Mouse (Mus musculus) ES-CJ7 (cell line): ENCODE measurements around the gene Lrrc17.
"Not testable (repeated sequence)": the region's sequence is repeated elsewhere in the genome, so short reads cannot be mapped to it uniquely, and the experiment has no call there.

Experiments used
- DNase-seq: peaks from one replicate; pipeline ENCODE4 v3.0.0; 2011; ENCODE audit warnings: low read depth, low spot score

The Lrrc17 gene

DNA sequence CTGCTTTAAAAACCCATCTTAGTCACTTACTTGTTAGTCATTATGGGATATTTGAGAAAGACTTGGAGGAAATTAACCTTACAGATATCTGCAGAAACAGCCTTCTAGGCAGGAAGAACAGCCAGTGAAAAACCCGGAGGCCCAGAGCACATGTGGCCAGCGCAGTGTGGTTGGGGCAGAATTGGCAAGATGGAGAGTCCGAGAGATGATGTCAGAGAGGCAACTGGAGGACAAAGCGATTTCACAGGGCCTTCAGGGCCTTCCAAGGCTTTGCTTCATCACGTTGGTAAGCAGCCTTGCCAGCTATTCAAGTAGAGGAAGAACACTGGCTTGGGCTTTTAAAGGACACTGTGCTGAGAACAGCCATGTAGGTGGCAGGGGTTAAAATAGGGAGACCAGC is 10.4 kb upstream of the Lrrc17 start:
- DNase-seq: no peak

DNA sequence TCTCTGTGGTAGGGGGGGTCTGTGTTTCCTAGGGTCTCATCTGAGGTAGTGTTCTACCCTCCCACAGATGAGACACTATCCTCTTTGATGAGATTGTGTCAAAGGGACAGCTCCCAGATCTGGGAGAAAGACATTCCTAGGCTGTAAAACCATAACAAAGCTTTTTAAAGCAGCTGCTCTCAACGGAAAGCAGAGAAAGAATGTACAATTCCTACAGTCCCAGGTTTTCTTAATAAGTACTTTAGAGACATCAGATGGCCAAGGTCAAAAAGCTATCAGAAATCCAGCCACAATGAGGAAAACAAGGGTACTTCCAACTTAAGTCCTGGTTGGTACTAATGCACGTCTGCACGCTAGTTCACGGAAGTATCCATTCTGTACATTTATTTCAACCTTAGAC is 1.1 kb upstream of the Lrrc17 start:
- no peak for DNase-seq

DNA sequence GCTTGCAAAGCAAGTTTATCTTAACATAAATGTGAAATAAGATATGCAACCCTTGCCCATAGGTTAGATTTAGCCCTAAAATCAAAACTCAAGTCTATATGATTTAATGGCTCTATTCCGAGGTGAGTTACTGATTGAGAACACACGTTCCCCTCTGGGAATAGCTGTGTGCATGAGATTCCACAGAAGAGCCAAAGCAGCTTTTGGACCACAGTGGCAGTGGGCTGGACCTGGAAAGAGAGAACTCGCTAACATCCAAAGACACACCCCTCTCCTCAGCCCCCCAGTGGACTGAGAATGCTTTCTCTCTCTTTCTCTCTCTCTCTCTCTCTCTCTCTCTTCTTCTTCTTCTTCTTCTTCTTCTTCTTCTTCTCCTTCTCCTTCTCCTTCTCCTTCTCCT is 1.5 kb downstream of the Lrrc17 start:
- DNase-seq: no peak

DNA sequence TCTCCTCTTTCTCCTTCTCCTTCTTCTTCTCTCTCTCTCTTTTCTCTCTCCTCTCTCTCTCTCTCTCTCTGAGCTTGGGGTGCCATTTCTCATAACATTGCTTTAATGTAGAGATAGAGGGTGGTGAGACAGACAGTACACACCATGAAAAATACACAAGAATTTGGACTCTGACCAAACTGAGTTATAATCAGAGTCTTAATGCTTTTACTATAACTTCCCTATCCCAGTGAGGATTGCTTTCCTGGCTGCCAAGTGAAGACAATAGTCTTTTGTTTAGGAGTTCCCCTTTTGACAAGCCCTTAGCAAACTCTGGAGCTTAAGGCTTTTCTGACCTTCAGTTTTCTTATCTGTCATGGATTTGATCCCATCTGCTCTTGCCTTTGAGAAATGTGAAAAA is 1.9 kb downstream of the Lrrc17 start:
- no peak for DNase-seq

GRCm38 (mm10) chr5:21545786-21546185 is 2.4 kb downstream of the Lrrc17 start:
- DNase-seq: no peak

- no peak for DNase-seq
Observed at GRCm38 (mm10) chr5:21547005-21547404, 3.6 kb downstream of the Lrrc17 start.

GRCm38 (mm10) chr5:21553685-21554084 is 10.3 kb downstream of the Lrrc17 start:
- no peak for DNase-seq

GRCm38 (mm10) chr5:21554732-21555131 is 11.4 kb downstream of the Lrrc17 start:
- no peak for DNase-seq

DNA sequence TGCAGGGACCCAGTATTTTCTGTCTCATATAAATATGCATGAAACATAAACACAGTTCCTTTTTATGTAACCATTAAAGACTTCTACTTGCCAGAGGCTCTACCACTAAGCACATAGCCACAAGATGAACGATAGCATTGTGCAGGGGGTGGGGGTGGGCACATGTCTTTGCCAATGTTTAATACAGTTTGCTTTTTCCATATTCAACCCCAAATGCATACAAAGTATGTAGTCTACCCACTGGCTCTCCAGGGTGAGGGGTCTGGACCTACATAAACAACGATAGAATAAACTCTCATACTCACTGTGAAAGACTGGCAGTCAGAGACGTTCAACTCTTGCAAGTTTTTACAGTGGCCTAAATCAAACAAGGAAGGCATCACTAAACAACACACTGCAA is 13.1 kb downstream of the Lrrc17 start:
- no peak for DNase-seq

DNA sequence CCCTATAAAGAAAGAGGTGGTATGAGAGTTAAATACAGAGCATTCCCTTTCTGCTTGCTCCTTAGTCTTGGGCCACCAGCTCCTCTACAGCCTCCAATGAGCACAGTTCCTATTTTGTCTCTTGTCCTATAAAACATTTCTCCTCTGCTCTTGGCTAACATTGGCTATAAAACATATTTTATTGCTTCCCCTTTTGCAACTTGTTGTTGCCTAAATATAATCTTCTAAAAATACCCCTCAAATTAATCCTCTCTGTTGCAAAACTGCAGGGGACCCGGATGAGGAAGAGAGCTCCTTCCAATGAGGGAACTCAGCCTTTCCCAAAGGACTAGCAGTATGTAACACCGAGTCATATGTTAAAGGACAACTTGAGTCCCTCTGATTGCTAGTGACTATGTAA is 20.6 kb downstream of the Lrrc17 start:
- DNase-seq: no peak

DNA sequence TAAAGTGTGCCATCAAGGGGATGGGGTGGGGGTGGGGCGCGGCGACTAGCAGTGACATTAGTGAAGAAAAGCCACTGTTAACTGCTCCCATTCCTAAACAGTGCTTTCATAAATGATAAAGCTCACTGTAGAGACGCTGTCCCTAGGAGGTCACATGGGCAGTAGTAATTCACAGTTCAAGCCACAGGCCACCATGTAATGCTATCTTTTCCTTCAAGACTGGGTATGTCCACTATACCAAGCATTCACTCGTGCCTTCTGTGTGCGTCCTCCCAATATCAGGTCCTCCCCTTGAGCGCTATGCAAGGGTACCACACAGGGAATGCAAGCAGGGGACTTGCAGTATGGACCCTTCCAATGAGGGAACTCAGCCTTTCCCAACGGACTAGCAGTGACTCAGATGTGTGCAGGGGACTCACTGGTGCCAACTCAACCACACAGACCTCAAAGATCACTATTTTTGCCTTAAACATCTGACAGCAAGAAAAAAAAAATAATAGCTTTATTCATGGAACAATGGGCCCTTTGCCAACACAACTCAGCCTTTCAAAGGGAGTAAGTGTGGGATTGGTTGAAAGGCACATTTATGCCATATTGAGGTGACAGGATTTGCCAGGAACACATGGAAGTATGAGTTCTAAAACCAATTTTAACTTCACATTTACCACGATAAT is 22.2 kb downstream of the Lrrc17 start:
- no peak for DNase-seq

DNA sequence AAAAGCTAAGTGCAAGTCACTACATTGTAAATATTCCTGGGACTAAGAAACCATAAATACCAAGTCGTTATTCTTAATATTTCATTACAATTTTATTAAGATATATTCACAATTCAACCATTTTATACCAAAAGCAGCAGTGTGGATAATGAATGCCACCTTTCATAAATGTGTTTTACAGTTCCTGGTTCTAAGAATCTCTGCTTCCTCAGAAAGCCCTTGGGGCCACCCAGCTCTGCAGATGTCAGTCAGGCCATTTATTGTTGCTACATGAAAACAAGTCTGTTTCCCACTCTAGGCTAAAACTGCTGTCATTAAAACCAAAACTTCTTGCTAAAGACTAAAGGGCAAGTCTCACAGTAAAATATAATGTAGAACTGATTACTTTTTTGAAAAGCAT is 24.4 kb downstream of the Lrrc17 start:
- no peak for DNase-seq

DNA sequence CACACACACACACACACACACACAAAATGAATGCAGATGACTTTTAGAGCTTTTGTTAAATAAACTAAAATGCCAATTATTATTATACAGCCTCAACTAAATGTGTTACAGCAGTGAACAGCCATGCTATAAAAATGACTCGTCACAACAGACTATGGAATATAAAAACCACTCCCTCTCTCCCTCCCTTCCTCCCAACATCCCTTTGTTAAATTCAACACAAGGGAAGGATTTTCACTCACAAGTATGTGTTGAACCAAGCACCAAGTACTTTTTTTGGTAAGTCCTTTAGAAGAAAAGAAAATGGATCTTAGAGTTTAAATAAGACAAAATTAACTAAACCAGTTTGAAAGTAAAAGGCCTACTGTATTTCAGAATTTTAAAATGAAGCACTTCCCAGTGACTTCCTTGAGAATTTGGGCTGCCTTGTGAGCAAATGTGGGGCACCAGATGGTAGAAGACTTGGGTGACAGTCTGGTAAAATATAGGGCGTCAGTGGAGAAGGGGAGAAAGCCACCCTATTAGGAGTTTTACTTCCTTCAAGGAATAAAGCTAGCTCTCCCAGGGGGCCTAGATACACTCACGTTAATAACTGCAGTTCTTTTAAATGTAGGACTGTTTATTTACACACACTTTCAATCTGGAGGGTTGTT is 29.5 kb downstream of the Lrrc17 start:
- DNase-seq: no peak

- no peak for DNase-seq
Observed at GRCm38 (mm10) chr5:21574386-21575209, 31.2 kb downstream of the Lrrc17 start.

- no peak for DNase-seq
Observed at GRCm38 (mm10) chr5:21575210-21575550, 31.8 kb downstream of the Lrrc17 start.

DNA sequence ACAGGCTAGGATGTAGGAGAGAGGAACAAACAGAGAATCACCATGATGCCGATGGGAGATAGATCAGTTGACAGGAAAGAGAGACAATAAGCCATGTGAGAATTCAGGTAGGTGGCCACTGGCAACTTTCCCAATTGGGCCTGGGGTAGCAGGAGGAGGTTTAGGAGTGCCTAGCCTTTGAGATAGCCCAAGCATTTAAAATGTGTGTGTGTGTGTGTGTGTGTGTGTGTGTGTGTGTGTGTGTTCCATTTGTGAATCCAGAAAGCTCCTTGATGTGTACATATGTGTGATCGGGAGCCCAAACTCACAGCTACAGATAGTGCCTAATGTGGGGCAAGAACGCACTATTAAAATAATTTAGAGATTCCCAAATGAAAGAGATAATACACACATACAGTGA is 34.8 kb downstream of the Lrrc17 start:
- DNase-seq: no peak

DNA sequence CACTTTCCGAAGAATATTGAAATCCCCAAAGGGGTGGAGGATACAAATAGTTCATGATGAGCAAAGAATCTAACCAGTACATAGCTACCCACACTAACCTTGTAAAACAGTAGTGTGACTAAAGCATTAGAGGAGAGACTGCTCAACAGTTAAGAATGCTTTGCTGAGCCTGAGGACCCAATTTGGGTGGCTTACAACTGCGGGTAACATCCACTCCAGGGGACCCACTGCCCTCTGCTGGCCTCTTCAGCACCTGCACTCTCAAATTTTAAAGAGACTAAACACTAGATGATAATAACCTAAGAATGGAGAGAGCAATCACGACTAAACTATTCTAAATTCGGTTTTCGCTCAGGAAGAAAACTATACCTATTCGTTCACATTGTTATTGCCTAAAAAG is 43.4 kb downstream of the Lrrc17 start:
- DNase-seq: peak; percentile 58

- peak; percentile 52 for DNase-seq
Observed at GRCm38 (mm10) chr5:21587683-21588082, 44.3 kb downstream of the Lrrc17 start.

DNA sequence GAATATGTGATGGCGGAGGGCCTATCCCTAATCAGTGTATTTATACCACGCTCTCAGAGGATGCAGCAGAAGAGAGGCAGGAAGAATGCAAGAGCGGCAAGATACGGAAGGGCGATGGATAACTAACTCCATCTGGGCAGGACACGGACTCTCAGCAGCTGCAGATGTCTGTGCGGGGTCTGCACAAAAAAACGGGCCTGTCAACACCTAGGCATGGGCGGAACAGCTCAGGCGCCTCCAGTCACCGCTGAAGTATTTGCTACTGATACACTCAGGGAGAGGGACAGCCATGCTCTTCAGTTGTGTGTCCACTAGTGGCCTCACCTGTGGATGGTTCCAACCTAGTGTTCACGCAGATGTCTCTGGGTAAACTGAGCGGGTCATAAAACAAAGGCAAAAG is 44.9 kb downstream of the Lrrc17 start:
- no peak for DNase-seq

- DNase-seq: no peak
Observed at GRCm38 (mm10) chr5:21592106-21592505, 48.7 kb downstream of the Lrrc17 start.

DNA sequence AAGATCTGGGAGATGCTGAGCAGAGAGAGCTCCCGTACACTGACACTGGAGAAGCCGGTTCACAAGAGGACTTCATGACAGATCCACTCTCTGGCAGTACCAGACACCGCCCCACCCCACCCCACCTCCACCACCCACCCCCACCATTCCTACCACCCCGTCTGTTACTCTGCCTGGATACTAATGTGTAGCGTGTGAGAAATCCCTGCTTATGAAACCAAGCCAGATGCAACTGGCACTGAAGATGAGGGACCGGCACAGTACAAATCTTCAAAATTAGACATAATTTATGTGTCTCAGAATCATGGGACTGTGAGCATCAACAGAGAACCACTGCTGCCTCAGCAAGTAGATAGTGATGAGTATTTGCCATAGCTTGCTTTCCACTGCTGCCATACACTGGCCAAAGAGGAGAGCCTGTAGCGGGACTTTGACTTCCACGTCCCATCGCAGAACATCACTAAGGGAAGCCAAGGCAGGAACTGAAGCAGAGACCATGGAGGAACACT is 49.9 kb downstream of the Lrrc17 start:
- DNase-seq: no peak

GRCm38 (mm10) chr5:21599536-21599935 is 56.2 kb downstream of the Lrrc17 start:
- not testable (repeated sequence) for DNase-seq

DNA sequence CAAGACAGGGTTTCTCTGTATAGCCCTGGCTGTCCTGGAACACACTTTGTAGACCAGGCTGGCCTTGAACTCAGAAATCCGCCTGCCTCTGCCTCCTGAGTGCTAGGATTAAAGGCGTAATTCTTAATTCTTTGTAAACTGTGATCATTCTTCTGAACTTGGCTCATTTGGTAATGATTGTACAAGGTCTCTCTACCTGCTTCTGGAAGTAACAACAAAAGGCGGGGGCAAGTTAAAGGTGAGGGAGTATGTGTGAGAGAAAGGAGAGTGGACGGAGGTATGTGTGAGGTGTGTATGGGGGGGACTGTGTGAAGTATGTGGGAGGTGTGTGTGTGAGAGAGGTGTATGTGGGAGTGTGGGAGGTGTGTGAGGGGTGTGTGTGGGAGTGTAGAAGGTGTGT is 56.6 kb downstream of the Lrrc17 start:
- DNase-seq: no peak
